Mouse (Mus musculus) brain, embryonic 18.5 days (tissue): ENCODE results near the gene Slc44a3.
"Not testable (repeated sequence)": the region's sequence is repeated elsewhere in the genome, so short reads cannot be mapped to it uniquely, and the experiment has no call there.

ENCODE experiments used
- DNase-seq: peaks from one replicate; pipeline ENCODE4 v3.0.0-alpha.2; 2012; ENCODE audit warnings: low read depth, low spot score

The Slc44a3 gene

GRCm38 (mm10) chr3:121552723-121553122, 20.5 kb upstream of the Slc44a3 start:
- no peak for DNase-seq

GRCm38 (mm10) chr3:121550370-121550769, 18.2 kb upstream of the Slc44a3 start:
- no peak for DNase-seq

DNA sequence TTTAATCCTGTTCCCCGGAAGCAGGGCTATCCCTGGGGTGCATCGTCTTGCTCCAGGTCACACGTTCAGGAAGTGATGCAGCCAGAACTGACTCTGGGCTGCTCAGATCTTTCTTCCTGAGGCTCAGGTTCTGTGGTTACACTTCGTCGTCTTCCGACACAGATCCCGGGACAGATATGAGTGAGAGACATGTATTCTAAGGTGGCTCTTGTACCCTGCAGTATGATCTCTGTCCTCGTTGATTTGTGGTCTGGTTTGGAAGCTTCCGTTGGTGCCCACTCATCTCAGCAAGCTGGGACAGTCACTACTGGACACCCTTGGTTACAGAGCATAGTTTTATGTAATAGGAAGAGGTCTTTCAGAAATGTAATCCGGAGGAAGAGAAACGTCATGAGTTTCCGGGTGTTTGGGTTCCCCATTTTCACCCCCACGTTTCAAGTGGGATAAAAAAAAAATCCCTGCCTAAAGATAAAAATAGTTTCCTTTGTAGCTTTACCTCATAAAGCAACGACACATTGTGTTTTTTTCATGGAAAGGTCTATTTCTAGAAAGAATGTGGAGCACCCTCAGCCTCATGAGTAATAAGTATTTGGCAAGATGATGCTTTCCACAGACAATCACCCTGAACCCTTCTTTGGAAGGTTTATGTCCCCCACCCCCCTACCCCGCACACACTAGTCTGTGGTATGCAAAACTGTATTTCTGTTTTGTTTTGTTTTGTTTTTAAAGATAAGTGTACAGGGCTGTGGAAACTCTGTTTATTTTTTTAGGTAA, 15.8 kb upstream of the Slc44a3 start:
- DNase-seq = no peak

GRCm38 (mm10) chr3:121540621-121541020, 8.4 kb upstream of the Slc44a3 start:
- DNase-seq = no peak

DNA sequence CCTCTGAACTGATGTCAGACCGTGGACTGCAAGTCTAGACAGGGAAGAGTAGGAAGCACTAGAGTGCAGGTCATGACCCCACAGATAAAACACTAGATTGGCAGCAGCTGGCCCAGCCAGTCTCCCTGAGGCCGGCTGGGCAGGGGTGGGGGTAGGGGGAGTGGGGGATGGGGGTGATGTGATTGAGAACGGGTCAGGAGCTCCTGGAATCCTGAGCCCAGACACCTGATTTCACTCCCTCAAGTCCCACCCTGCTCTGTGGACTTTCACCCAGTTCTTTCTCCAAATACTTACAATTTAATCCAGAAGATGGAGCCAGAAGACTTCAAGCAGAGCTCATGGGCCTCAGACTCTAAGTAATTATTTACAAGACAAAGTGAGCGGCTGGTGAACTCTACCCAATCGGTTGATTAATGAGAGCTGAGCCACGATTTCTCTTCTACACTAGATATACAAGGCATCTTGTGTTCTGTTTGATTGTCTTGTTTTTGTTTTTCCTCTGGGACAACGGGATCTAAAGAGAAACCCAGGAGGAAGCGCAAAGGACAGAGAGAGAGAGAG, 7.7 kb upstream of the Slc44a3 start:
- peak; percentile 26 for DNase-seq

DNA sequence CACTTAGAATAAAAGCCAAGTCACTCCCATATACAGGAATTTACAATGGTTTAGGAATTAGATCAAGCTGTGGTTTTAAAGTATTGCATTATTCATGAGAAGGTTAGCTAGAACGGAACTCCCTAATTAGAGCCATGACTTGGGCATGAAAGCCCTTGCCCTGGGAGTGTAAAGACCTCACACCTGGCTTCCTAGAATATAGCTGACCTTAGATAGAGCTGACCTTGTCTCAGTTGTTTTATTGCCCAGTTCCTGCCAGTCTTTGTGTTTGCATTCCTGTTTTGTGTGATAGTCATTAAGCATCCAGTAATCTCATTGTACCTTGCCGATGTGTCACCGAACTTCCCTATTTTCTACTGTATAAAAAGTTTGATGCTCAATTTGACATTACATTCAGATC, 6.6 kb upstream of the Slc44a3 start:
- DNase-seq = not testable (repeated sequence)

DNA sequence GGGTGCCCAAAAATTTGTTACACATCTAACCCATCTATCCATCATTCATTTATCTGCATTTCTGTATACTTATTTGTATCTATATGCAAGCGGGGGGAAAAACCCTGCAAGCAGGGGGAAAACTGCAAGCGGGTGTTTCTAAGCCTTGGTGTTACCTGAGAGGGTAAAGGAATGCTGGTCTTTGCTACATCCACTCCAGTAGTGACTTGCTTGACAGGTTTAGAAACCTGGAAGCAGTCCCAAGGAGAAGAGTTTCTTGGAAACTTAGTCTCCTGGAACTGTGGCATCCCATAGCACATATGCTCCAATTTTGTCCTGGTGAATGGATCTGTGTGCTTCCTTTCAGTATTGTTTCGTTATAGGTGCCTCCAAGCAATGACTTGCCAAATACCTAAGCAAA, 5.8 kb upstream of the Slc44a3 start:
- no peak for DNase-seq

DNA sequence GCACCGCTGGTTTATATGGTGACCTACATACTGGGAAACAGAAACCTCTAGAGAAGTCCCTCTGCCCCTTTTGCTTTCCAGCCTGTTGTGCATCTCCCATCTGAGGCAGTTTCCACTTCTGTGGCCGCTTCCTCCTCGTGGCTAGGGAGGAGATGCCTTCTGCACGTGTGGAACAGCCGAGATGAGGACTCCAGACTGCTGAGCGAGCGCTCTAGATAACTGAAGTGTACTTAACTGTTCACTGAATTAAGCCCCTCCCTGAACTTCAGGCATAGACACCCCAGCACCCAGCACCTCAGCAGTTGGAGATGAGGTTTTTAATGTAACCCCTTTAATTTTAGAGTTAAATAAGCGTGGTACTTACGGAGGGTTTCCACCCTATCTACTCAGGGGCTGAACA, 4.6 kb upstream of the Slc44a3 start:
- no peak for DNase-seq

GRCm38 (mm10) chr3:121535813-121536504, 3.8 kb upstream of the Slc44a3 start:
- no peak for DNase-seq

DNA sequence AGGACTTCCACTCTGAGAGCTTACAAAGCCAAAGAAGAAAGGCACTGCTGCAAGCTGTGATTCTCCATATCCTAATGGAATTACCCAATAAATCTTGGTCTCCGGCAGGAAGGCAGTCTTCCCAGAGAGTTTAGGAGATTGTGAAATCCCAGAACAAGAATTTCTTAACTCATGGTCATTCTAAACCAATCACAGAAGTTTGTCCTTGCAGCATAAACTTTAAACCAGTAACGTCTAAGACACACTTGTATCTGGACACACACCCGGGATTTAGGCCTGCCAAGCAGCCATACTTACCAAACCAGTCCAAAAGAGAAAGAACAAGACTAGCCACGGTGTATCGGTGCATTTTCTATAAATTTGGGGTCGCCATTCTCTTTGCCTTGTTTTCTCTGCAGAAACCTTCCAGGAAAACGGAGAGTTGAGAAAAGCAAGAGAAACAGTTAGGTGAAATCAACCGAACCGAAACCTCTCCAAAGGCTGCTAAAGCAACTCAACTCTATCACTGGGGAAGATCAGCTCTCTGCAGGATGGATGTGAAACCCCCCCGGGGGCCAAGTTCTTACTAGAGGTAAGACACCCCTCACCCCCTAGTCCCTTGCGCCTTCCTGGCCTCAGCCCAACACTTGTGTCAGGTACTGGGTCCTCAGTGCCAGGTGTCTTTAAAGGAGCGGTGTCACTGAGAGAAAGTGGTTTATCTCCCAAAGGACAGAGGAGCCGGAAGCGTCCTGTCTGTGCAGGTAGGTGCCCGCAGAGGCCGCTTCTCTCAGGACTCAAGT, 645 bp downstream of the Slc44a3 start:
- no peak for DNase-seq

- no peak for DNase-seq
Observed at GRCm38 (mm10) chr3:121530546-121531258, 1.5 kb downstream of the Slc44a3 start.

GRCm38 (mm10) chr3:121526096-121527093, 5.8 kb downstream of the Slc44a3 start:
- DNase-seq = no peak

GRCm38 (mm10) chr3:121521633-121522125, 10.5 kb downstream of the Slc44a3 start:
- no peak for DNase-seq

- no peak for DNase-seq
Observed at GRCm38 (mm10) chr3:121521123-121521522, 11.1 kb downstream of the Slc44a3 start.

GRCm38 (mm10) chr3:121517030-121517429, 15.2 kb downstream of the Slc44a3 start:
- DNase-seq = no peak

- DNase-seq = no peak
Observed at GRCm38 (mm10) chr3:121509141-121509540, 23.1 kb downstream of the Slc44a3 start.

- DNase-seq = no peak
Observed at GRCm38 (mm10) chr3:121507678-121508077, 24.5 kb downstream of the Slc44a3 start.

GRCm38 (mm10) chr3:121506756-121507155, 25.4 kb downstream of the Slc44a3 start:
- DNase-seq = no peak

- DNase-seq = no peak
Observed at GRCm38 (mm10) chr3:121506175-121506574, 26.0 kb downstream of the Slc44a3 start.

DNA sequence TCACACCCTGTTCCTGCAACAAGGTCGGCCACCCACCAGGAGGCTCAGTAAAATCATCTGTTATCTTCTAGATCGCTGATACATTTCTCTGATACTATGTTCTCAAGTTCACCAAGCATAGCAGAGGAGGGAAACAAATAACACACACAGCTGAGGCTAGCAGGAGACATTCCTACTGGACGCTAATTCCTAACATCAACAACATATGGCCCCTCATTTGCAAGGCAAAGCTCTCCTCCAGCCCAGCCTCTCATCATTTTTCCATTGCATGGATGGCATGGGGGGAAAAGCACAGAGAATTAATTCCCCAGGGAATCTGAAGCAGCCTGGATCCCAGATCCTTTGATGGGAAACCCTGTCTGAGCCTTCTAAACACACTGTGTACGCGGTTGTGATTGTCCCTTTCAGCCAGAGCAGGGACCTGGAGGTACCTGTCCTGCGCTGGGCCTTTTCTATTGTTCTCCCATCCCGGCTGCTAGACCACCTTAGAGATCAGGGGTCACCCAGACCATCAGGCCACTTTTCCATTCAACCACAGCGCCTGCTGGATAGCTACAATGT, 27.2 kb downstream of the Slc44a3 start:
- no peak for DNase-seq
